Mouse (Mus musculus) macrophage (primary cell): ENCODE results near the gene Gbp8. TPM values are rescaled to one million over a fixed set of nuclear protein-coding genes. Genes with fewer than 3 reads are reported as not detected.
"Not testable (repeated sequence)": the region's sequence is repeated elsewhere in the genome, so short reads cannot be mapped to it uniquely, and the experiment has no call there.

Source experiments
- H3K27ac ChIP-seq: fragments of 350-480 bp; formaldehyde crosslinking; 2 replicates; pipeline ENCODE4 v1.9.0; 2021
- H3K36me3 ChIP-seq: fragments of 350-480 bp; formaldehyde crosslinking; 2 replicates; pipeline ENCODE4 v1.9.0; 2021; ENCODE audit errors: inconsistent target
- H3K4me3 ChIP-seq: fragments of 350-480 bp; formaldehyde crosslinking; 2 replicates; pipeline ENCODE4 v1.9.0; 2021; ENCODE audit errors: inconsistent target
- H3K79me2 ChIP-seq: fragments of 350-480 bp; formaldehyde crosslinking; 2 replicates; pipeline ENCODE4 v1.9.0; 2021; ENCODE audit errors: inconsistent target
- WGBS: methylation state at CpG from one replicate; pipeline ENCODE4 v1.1.7; 2026; ENCODE audit warnings: inconsistent platforms; ENCODE audit not compliant: missing documents; 5-methylcytosine and 5-hydroxymethylcytosine counted together
- polyA plus RNA-seq: library from polyadenylated mRNA; stranded (reverse); fragments of 250-400 nt; gene quantifications from 3 replicates; pipeline ENCODE4 v1.2.4, GENCODE M21; 2018; ENCODE audit warnings: inconsistent platforms
- total RNA-seq, 78 experiments: library from RNA; depleted of rRNA; stranded (reverse); fragments of 250-400 nt; gene quantifications; 1 replicate in 9 of 78; 2 replicates in 24 of 78; 3 replicates in 43 of 78; 4 replicates in 2 of 78; pipeline ENCODE4 v1.2.4; 2018; ENCODE audit warnings: inconsistent platforms in 56 of 78

The Gbp8 gene
- total RNA-seq (2018; cell fraction: chromatin; rRNA removed): 100 to 1,000 TPM in 24 of 26 experiments, 10 to 100 TPM in 2; 59.0 to 547 (median 244) TPM
- total RNA-seq (2018; cell fraction: cytosol; rRNA removed): 10 to 100 TPM; 12.1 to 79.2 (median 34.3) TPM
- total RNA-seq (2018; cell fraction: nucleus; rRNA removed): 100 to 1,000 TPM in 25 of 26 experiments, 10 to 100 TPM in 1; 33.9 to 458 (median 253) TPM
- polyA plus RNA-seq: 2.9 to 48.7 TPM (median 19.7 TPM) in 3 replicates

DNA sequence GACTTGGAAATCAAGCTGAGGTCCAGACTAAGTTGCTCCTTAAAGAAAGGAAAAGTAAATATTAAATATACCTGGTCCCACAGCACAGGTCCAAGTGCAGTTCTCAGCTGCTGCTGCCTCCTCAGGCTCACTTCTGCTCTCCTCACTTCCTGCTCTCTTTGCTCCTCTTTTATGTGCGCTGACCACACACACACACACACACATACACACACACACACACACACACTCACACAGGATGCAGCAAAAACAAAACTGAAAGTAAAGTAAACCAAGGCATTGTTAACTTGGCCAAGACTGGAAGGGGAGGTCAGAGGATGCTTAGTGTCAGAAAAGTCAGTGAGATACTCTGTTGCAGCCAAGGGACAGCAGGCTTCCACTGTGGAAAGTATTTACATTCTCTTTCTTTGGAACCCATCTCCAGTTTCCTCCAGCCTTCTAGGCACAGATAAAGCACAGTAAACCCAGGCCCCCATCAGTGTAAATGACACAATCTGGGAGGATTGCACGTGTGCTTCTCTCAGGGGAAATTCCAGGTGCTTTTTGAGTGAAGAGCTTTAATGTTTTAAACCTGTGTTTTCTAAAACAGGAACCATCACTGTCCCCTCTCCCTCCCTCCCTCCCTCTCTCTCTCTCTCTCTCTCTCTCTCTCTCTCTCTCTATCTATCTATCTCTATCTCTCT is at the start of gene Gbp8, which contains the start of the genes Gbp9 and Gbp4:
Gbp8 (minus strand) TSS at position 132 of the 680 bp plus-strand sequence.
Gbp9 (minus strand) TSS at position 131 of the 680 bp plus-strand sequence.
Gbp4 (minus strand) TSS at position 178 of the 680 bp plus-strand sequence.
- not testable (repeated sequence) for H3K27ac ChIP-seq, H3K4me3 ChIP-seq
- H3K79me2 ChIP-seq: peaks cover 22% of the 10 kb centered on the region; the same call in 1 of the 2 replicates
- 7% methylated on average over 2 of the region's 2 CpGs for WGBS
- H3K36me3 ChIP-seq: peaks cover 18% of the 10 kb centered on the region; the same call in 1 of the 2 replicates

DNA sequence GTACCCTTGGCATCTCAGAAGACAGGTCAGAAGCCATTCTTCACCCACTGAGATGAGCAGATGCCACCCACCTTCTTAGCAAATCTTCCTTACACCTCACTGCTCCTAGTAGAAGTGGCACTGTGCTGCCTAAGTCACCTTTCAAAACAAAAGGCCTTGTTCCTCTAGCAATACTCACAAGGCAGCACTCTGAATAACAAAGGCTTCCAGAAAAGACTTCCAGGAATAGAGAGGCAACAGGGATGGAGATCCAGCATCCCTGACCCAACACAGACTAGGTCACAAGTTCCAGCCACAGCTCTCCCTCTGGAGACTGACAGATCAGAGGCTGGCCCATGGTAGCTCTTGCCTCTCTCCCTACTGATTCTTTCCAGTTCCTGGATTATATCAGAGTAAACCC is 42.1 kb upstream of the Gbp8 start:
- H3K79me2 ChIP-seq: no peaks in the 10 kb centered on the region
- H3K27ac ChIP-seq: no peak overlapping the region
- no peaks in the 10 kb centered on the region for H3K36me3 ChIP-seq
- no peak overlapping the region for H3K4me3 ChIP-seq

DNA sequence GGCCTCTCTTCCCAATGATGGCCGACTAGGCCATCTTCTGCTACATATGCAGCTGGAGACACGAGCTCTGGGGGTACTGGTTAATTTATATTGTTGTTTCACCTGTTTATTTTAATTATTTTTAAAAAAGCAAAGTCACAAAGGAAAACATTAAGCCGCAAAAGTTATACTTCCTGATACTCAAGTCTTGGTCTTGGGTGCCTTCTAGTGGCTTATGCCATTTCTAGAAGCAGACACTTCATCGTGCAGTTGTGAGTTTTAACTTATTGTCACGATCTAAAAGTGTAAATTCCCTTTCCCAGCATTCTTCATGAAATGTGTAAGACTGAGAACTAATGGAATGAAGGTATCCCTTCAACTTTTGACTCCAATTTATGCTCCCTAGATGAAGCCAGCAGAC is 17.2 kb upstream of the Gbp8 start:
- H3K79me2 ChIP-seq: no peaks in the 10 kb centered on the region
- WGBS: 70% methylated on average over 3 of the region's 5 CpGs
- no peak overlapping the region for H3K4me3 ChIP-seq

DNA sequence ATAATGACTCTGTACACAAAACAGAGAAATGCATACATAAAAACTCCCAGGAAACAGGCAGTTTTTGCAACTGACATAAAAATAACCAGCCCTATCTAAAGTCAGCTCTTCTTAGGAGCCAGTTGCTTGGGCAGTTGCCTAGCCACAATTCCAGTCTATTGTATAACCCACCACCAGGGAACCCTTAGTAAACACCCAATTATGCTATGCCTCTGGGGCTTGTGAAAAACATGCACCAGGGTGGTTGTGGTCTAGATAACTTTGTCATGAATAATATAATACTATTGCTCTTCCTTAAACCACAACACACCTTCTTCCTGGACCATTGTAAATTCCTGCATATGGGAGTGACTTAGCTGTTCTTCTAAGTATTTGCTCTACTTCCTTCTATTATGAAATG is 14.7 kb upstream of the Gbp8 start:
- no peak overlapping the region for H3K27ac ChIP-seq
- no peaks in the 10 kb centered on the region for H3K36me3 ChIP-seq
- H3K4me3 ChIP-seq: no peak overlapping the region
- no peaks in the 10 kb centered on the region for H3K79me2 ChIP-seq

More for the DNA sequence above, 17.2 kb upstream of the Gbp8 start:
- Histone ChIP-seq H3K27ac (no peak overlapping the region), H3K36me3 (no peaks in the 10 kb centered on the region)

DNA sequence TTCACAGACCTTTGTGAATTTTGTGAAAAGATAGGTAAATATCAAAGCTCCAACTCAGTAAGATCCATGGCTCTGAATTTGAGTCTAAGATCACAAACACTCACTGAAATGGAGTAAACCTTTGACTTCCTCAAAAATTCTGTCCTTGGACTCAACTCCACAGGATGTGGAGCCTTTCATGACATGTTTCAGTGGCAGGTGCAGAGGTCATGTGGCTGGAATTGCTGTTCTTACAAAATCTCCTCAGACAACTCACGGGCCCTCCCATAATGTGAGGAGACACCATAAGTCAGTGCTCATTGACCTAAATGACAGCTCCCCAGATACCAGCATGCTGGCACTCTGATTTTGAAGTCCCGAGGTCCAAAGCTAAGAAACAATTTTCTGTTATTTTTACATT is 8.7 kb upstream of the Gbp8 start:
- 35% methylated on average over 2 of the region's 2 CpGs for WGBS
- not testable (repeated sequence) for H3K4me3 ChIP-seq, H3K36me3 ChIP-seq, H3K27ac ChIP-seq, H3K79me2 ChIP-seq

DNA sequence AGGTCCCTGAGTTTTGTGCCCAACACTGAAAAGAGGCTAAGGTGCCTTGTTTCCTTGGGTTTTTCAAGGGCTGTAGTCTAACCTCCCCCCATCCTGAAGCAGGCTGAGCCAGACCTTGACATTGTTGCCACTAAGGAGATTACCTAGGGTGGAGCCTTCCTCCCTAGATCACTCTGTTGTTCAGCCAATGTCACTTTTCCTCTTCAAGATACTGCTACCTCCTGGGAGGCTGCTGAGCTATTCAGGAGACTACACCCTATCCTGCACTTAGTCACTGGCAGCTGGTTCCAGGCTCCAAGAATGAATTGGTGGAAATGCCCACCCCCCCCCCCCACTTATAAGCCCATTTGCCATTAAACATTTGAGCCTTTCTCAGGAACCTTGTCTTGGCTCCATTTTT is 7.1 kb upstream of the Gbp8 start:
- Histone ChIP-seq H3K4me3 (no peak overlapping the region), H3K79me2 (no peaks in the 10 kb centered on the region), H3K36me3 (no peaks in the 10 kb centered on the region), H3K27ac (no peak overlapping the region)

DNA sequence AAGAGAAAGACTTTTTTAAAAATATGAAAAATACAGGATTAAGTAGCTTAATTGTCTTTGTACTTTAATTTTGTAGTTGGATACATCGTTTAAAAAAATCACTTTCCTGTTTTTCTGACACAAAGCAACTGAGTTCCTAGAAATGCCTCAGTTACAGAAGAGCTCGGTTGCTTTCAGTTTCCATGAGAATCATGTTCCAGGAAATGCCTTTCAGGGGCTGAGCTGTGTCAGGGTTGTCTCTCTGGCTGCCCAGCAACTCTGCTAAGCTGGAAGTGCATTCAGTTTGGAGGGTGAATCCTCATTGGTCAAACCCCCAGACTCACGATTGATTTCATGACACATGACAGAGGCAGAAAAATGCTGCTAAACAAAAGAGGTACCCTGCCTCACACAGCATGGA is 6.4 kb upstream of the Gbp8 start:
- WGBS: 4% methylated on average over 3 of the region's 3 CpGs
- not testable (repeated sequence) for H3K27ac ChIP-seq, H3K79me2 ChIP-seq, H3K36me3 ChIP-seq, H3K4me3 ChIP-seq

DNA sequence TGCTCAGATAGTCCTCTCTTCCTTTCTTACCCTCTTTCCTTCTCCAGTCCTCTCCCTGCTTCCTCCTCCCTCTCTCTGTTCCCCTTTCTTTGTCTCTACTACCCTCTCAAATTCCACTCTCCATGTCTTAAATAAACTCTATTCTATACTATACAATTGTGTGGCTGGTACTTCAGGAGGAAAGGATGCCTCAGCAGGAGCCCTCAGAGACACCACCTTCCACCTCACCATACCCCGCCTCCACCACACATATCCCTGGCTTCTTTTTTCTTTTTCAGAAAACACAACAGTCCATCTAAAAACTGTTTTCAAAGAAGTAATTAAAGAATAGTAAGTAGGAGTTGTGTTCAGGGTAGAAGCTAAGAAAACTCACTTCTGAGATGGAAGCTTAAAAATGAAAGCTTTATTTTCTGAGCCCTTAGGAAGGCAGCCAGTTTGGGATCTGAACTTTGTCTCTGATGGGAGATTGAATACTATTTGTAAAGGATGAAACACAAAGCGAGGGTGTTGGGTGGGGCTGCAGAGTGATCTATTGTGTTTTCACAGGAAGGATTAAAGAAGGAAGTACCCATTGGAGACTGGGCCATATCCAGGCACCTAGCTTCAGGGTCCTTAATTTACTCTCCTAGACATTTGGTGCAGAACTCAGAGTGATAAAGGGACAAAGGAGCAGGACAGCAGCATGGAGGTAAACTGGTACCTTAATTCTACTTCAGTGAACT is 910 bp upstream of the Gbp8 start:
- 82% methylated on average over 2 of the region's 2 CpGs for WGBS
- Histone ChIP-seq H3K79me2 (peaks cover 22% of the 10 kb centered on the region; the same call in 1 of the 2 replicates), H3K36me3 (peaks cover 11% of the 10 kb centered on the region; the same call in 1 of the 2 replicates)
- not testable (repeated sequence) for H3K4me3 ChIP-seq, H3K27ac ChIP-seq

DNA sequence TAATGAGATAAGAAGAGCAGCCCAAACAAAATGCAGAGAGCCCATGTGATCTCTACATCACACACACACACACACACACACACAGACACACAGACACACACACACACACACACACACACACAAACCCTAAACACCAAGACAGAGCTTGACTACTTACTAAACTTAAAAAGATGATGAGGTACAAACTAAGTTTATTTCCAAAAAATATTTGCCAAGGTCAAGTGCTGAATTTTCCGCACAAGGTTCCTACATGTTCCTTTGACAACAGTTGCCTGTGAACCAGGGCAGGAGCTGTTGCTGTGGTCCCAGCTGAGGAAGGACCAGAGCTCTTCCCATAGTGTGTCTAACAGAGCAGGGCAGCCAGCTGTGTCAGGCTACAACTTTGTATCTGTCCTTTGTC is 434 bp downstream of the Gbp8 start:
- Histone ChIP-seq H3K36me3 (peaks cover 23% of the 10 kb centered on the region), H3K79me2 (peaks cover 22% of the 10 kb centered on the region; the same call in 1 of the 2 replicates), H3K4me3 (no peak overlapping the region), H3K27ac (no peak overlapping the region)
- 83% methylated on average over 1 of the region's 1 CpGs for WGBS

DNA sequence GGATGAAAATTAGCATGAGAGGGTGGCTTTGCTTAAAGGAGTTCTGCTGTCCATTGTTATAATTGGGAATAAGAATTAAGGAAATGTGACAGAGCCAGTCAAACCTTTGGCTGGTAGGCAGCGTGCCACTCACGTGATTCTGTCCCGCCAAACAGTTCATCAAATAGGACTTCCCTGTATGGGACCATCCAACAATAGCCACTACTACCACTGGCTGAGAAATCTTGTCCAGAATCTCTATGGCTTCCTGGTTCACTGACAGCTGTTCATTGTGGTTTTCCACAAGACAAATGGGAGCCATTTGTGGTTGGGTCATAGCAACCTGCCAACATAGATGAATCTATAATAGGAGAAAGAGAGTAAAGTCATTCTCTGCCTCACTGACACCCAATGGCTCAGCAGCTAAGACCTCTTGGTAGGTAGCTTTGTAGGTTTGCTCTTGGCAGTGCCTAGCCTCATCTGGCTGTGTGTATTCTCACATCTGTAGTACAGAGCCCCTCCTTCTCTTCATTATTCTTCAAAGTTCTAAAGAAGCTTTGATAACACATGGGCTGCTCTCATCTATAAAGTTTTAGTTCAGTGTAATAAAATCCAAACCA is 2.5 kb downstream of the Gbp8 start:
- not testable (repeated sequence) for H3K4me3 ChIP-seq, H3K27ac ChIP-seq
- WGBS: 9% methylated on average over 3 of the region's 3 CpGs
- peaks cover 22% of the 10 kb centered on the region; the same call in 1 of the 2 replicates for H3K79me2 ChIP-seq
- H3K36me3 ChIP-seq: peaks cover 41% of the 10 kb centered on the region

DNA sequence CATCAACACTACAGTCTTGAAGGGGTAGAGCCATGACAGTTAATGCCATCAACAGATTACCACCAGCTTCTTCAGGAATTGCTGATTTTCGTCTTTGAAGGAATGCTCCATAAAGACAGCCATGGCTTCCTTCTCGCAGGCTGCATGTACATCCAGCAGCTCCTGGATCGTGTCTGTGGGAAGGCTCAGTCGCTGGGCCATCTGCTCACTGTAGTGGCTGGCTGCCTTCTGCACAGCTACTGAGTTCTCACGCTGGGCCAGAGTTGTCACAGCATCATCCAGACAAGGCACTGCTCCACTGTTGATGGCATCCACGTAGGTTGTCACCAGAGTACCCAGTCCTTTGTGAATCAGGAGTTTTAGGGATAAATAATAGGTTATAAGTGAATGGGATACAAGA is 17.6 kb downstream of the Gbp8 start:
- WGBS: 96% methylated on average over 6 of the region's 6 CpGs
- H3K79me2 ChIP-seq, H3K27ac ChIP-seq, H3K4me3 ChIP-seq: not testable (repeated sequence)
- H3K36me3 ChIP-seq: peaks cover 82% of the 10 kb centered on the region

DNA sequence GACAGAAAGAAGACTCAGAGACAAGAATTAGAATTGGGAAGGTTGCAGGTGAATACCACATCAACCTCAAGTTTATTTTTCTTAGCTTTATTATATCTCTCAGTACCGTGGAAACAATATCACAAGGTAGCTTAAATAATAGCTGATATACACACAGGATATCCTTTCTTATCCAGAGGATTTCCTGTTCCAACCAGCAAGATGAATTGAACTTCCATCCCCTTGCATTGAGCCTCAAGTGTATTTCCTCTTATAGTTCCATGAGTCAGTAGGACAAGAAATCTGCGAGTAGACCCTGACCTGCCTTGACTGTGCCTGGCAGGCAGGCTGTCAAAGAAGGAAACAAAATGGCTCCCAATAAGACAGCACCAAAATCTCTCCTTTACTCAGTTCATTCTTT is 23.6 kb downstream of the Gbp8 start:
- WGBS: 39% methylated on average over 2 of the region's 2 CpGs
- no peaks in the 10 kb centered on the region for H3K79me2 ChIP-seq
- H3K4me3 ChIP-seq: no peak overlapping the region
- H3K27ac ChIP-seq: no peak overlapping the region
- H3K36me3 ChIP-seq: peaks cover 33% of the 10 kb centered on the region

DNA sequence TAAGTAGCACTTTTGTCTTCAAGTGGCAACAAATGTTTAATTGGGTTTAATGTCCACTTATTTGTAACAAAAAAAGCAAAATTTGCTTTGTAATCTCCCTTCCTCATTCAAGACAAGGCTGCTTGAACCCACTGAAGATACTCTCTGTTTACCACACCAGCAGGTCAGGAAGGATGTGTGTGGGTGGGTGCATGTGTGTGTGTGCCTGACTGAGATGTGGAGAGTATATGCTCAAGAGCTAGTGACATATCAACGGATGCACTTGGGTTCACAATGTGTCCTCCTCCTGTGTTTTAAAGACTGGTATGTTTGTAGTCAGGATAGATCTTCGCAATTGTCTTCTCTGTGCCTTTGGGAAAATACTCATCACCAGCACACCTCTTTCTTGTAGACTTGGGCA is 24.6 kb downstream of the Gbp8 start:
- Histone ChIP-seq H3K36me3 (peaks cover 23% of the 10 kb centered on the region), H3K27ac (no peak overlapping the region), H3K79me2 (peaks cover 2% of the 10 kb centered on the region), H3K4me3 (no peak overlapping the region)
- WGBS: 40% methylated on average over 2 of the region's 2 CpGs

DNA sequence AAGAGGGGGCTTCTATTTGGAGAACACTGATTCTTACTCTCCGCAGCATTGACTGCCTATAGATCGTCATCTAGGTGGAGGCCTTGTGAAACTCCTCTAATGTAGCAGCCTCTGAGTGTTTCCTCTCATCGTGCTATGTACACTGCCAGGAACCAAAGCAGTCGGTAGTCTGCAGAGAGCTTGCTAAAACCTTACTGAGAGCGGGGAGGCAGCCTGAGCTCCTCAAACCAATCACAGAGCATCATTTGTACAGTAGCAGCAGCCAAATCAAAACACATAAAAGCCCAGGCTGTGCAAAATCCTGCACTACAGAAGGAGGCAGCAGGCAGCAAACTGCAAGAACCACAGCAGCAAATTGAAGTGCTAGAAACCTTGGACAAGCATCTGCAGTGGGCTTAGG is 25.7 kb downstream of the Gbp8 start:
- H3K36me3 ChIP-seq: peaks cover 12% of the 10 kb centered on the region; the same call in 1 of the 2 replicates
- WGBS: 96% methylated on average over 4 of the region's 5 CpGs
- H3K4me3 ChIP-seq: no peak overlapping the region
- H3K79me2 ChIP-seq: peaks cover 12% of the 10 kb centered on the region
- H3K27ac ChIP-seq: no peak overlapping the region
